Mouse (Mus musculus) heart, embryonic 11.5 days (tissue): ENCODE data around the gene Chrnd. TPM values are rescaled to one million over a fixed set of nuclear protein-coding genes. Genes with fewer than 3 reads are reported as not detected.

ENCODE experiments used
- polyA plus RNA-seq: library from polyadenylated mRNA; unstranded; fragments of >200 nt; fragmentation: Nextera tagmentation; extraction: Ambion mirVana; gene quantifications from 2 replicates; pipeline ENCODE4 v1.2.1, GENCODE M21; 2014

Chrnd gene
- polyA plus RNA-seq, 1 experiment from 2014 or later = not detected

Other genes starting within 250 kb of the Chrnd start
- gene Alppl2, start 100.7 kb upstream of the Chrnd start, polyA plus RNA-seq = not detected in 2 replicates
- not detected in 2 replicates for gene Alpi, start 89.0 kb upstream of the Chrnd start, polyA plus RNA-seq
- not detected in 2 replicates for gene Akp3, start 65.6 kb upstream of the Chrnd start, polyA plus RNA-seq
- gene Ecel1, start 34.1 kb upstream of the Chrnd start, polyA plus RNA-seq = not detected in 2 replicates
- not detected in 2 replicates for gene Prss56, start 7.3 kb upstream of the Chrnd start, polyA plus RNA-seq
- 0.93 and 1.5 TPM in 2 replicates for gene Chrng, start 14.1 kb downstream of the Chrnd start, polyA plus RNA-seq
- gene Eif4e2, start 23.3 kb downstream of the Chrnd start, polyA plus RNA-seq = 121 and 128 TPM in 2 replicates
- 0.26 and 0.42 TPM in 2 replicates for gene Efhd1, start 73.8 kb downstream of the Chrnd start, polyA plus RNA-seq
- 26.9 and 32.0 TPM in 2 replicates for gene Gigyf2, start 136.4 kb downstream of the Chrnd start, polyA plus RNA-seq
- 0.37 and 0.54 TPM in 2 replicates for gene Kcnj13, start 204.1 kb downstream of the Chrnd start, polyA plus RNA-seq